Mouse (Mus musculus) thymus, adult 18-20 months (tissue): ENCODE measurements around the gene Kat7.
A peak's percentile ranks its signal among the peaks of the same experiment; 100 is the strongest.

ENCODE experiments used
- DNase-seq, 2 experiments: peaks; one replicate each; pipeline ENCODE4 v3.0.0; 2022; ENCODE audit warnings: mixed read lengths in 2 of 2

The Kat7 gene

DNA sequence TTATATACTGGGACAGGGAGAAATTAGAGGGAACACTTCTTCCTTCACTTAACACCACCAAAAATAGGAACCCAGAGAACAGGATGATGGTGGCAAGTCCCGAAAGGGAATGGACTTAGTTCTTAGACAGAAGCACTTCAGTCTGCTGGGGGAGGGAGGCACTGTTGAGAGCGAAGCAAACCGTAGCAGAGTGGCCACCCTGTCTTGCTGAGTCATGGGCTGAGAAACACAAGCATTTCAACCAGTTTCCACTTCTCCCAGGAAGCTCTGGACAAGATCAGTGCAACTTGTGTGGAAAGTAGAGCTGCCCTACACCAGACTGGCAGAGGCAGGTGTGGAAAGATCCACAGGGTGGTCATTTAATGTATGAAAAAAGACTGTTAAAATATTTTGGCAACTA lies 35.4 kb downstream of the Kat7 start:
- DNase-seq = no peak

DNA sequence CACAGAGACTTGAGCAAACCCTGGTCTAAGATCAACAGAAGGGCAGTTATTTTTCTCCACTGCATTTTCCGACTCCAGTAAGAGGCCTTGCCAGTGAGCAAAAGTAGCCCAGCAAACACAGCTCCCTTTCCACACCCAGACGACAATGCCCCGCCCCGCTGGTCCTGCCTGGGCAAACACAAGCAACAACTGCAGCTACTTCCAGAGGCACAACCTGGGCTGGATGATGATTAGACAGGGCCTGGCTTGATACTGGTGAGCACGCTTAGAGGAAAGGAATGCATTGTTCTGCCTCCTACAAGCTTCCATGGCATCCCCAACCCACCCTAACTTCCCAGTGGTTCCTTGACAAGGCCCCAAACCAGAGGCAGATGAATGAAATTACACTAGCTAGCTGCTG lies 36.4 kb downstream of the Kat7 start:
- DNase-seq = no peak

DNA sequence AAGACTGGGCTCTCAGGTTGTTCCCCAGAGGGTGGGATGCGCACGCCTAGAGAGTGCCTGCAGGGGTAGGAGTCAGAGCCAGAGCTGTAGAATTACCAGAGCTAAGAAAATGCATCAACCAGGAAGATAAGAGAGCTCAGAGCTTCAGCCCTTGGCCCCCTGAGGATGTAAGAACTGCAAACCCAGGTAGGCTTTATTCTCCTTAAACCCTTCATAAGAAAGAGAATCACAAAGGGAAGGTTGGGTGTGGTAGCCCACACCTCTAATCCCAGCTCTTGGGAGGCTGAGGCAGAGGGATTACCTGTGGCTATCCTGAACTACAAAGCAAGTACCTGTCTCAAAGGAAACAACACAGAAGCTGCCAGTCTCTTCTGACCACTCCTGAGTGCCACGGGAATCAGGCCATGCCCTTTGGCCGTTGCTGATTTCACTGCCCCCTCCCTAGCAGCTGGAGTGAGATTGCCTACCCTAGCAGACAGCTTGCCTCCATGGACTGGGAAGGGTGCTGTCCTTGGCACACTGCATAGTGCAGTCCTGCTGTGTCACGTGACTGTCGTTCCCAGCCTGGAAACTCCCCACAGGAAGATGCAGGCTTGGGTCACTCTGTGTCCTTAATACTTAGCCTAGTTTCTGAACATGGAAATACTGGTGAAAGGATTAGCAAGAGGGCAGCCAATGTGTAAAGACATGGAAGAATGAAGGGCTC lies 43.4 kb downstream of the Kat7 start:
- DNase-seq = no peak

DNA sequence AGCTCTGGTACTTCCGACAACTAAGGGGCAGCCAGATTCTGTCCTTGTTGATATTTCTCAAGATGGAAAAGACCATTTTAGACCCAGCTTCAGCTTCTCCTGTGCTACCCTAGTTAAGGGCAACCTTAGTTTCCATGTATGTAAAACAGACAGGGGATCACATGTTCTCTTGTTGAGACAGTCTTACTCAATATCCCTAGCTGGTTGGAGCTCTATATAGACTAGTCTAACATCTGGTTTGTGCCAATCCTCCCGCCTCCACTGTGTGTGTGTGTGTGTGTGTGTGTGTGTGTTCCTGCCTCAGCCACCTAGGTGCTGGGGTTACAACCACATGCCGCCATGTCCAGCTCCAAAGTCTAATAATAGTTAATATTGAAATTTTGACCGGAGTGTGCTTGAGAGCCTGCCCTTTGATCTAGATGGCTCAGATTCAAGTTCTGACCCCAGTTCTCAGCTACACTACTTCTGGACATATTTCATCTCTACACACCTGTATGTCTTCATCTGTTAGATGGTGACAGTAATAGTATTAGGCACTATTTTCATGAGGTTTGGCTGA lies 45.5 kb downstream of the Kat7 start:
- no peak for DNase-seq

DNA sequence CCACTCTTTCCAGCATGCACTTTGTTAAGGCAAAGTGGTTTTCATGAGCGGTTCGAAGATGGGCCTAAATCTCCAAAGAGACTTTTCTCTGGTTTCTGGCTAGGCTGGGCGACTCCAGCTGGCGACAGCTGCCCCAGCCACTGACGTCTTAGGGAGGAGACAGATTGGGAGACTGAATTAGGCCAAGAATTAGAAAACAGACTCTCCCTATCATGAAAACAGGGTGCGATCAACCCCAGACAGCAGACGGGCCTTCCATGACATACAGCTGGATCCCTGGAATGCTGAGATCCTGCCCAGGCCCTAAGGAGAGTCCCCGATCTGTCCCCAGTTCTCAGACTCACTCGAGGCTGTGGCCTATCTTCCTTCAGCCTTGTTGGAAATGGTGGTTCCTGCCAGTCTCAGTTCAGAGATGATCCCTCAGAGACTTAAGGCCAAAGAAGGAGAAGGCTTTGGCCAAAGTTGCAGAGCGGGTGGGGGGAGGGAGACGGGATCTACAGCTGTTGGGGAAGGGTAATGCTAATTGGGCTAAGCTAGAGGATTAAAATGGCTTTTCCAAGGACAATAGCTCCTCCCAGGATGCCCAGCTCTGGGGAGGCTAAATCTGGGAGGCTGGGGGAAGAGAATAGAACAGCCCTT lies 46.1 kb downstream of the Kat7 start:
- no peak for DNase-seq

DNA sequence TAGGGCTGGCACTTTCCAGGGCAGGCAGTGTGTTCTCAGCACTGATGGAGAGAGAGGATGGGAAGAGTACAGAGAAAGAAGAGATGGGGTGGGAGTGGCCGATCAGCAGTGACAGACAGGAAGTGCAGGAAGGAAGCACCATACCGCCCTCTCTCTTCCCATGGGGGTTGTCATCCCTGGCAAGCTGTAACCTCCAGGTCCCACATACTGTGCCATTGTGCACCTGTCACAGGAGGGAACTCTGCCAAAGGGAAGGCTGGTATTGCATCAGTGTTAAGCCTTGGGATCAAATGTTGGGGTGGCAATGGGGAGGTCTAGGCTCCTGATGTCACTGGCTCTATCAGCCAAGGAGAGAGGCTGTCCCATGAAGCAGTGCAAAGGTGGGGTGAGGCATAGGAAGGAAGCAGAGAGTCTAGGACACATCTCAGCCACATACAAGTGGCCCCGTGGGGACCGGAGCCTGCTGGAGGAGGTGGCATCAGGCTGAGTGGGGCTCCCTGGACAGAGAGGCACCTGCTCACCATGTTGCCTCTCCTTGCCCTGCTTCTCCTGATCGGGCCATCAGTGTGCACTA lies 48.8 kb downstream of the Kat7 start, which contains the start of gene Tac4:
TSS of gene Tac4 (plus strand) at position 352 of the 574 bp plus-strand sequence.
- peak in 1 of 2 experiments; percentile 22 for DNase-seq

DNA sequence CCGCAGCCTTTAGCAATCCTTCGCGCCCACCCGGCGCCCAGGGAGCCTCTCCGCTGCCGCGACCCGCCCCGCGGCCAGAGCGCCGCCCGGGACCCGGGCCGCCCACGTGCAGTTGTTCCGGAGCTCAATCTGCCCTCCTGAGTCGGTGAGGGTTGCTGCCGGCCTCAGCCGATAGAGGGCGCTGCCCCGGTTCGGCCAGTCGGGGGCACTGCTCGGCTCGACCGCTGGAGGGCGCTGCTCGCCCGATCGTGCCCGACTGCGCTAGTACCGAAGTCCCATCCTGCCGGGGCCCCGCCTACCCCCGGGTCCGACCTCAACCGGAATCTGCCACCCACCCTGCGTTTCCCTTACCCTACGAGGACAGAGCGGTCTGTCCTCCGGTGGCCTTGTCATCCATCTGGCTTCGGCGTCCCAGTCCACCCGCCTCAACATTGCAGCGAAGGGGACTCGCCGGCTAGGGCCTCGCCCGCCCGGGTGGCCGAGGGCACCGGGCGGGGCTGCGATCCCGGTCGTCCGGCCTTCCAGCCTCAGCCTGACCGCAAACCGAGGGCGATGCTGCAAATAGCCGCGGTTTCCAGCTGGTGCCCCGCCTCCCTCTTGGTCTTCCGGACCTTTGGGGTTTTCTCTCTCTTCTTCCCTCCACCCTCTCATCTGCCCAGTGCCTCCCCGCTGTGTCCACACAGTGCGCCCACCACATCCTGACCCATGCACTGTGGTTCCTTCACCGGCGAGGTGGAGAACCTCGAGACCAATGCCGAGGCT lies 50.8 kb downstream of the Kat7 start:
- DNase-seq = peak; percentile 78 to 84

DNA sequence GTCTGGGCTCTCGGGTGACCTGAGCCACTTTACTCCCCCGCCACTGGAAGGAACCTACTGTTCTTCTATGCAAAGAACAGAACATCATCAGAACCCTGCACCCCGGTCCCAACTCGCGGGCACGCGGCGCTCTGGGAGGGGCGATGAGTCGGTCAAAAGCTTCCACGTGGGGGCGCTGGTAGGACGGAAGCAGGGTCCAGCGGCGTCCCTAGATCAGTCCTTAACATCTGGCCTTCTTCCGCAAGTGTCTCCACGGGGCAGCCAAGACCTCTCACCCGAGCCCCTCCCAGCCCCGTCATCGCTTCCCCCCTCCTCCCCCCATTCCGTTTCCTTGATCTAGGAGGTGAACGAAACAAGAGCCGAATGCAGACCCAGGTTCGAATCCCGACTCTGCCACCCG lies 51.6 kb downstream of the Kat7 start:
- peak; percentile 62 to 70 for DNase-seq

DNA sequence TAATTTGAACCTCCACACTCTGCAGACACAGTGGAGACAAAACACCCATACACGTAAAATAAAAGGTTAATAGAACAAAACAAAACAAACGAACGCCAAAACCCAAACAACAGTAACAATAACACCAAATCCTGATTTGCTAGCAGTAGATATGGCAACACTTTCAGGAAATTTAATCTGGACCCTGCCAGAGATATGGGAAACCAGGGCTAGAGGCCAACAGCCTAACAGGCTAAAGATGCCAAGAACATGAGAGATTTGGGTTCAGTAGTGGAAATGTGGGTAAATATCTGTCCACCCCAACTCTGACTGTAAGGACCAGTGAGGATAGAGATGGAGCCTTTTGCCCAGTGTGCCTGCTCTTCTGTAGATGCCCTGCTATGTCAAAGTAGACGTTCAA lies 52.1 kb downstream of the Kat7 start:
- no peak for DNase-seq

DNA sequence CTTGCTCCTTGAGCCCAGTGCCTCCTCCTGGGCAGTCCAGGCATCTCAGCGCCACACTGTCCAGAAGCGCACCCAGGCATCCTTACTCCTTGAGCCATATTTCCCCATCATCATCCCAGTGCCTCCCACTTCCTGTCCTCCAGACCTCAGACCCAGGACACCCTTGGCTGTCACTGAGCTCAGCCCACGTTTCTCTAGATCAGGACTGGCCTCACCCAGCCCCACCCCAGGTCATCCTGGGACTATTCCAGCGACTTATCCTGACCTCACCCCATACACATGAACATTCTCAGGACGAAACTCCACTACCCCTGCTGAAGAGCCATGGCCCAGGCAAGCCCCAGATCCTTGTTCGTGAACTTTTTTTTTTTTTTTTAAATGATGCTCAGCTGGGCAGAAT lies 54.3 kb downstream of the Kat7 start:
- no peak for DNase-seq

DNA sequence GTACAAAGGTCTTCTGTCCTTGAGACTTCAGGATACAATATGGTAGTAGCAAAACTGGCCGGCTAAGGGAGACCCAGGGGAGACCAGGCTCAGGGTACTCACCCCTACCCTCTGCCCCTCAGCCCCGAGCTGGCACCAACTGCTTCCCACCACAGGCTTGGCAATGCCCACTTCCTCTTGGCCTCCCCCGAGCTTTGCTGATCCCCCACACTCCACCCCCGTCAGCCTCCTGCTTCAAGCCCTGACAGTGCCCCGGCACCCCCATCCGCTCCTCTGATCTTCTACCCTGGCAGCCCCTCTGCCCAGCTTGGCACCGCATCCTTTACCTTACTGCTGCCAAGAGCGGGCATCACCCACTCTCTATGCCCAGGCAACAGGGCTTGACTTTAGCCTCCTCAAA lies 55.9 kb downstream of the Kat7 start:
- no peak for DNase-seq

DNA sequence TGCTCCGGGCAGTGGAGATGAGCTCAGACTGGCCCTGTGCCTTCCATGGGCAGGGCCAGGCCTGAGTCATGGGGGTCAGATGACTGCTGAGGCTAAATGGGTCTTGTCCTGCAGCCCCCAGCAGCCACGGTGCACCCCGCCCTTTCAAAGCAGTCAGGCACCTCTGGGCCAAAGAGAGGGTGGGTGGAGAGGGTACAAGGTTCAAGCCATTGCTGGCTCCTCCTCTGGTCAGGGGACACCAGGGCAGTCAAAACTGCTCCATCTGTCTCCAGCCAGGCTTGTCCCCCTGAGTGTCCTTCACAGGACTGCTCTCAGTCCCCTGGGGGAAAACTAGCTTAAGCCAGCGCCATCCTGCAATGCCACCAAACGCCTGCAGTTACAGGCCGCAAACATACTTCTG lies 57.9 kb downstream of the Kat7 start:
- DNase-seq = no peak

DNA sequence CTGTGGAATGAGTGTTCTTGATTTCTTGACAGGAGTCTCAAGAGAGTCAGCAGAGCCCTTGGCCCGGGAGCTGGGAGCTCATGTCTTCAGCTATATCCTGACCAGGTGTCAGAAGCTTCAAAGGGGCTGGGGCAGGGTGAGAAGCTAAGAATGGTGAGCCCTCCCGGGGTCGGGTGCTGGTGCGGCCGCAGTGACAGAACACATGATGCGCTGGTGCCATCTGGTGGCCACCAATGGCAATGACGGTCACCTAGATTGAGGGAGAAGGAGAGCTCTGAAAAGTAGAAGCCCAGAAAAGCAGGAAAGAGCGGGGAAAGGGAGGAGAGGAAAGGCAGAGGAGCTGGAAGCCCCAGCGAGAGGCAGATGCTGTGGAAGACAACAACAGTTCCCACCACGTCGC lies 58.8 kb downstream of the Kat7 start:
- peak; percentile 32 to 42 for DNase-seq

DNA sequence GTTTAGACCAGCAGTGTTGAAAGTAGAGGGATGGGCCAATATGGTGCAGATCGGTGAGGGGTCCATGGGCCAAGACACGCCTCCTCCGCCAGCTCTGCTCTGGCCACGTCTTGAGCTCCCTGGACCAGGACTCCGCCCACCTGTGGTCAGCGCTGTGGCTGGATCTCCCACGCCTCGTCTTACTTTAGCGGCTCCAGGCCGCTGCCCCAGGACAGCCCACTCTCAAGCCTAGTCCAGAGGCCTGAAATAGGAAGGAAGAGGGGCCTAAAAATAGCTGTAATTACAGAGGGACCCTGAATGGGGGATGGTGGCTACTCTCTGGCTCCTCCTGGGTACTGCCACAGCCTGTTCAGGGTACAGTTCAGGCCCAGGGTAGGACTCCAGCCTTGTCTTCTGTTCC lies 59.9 kb downstream of the Kat7 start:
- no peak for DNase-seq

DNA sequence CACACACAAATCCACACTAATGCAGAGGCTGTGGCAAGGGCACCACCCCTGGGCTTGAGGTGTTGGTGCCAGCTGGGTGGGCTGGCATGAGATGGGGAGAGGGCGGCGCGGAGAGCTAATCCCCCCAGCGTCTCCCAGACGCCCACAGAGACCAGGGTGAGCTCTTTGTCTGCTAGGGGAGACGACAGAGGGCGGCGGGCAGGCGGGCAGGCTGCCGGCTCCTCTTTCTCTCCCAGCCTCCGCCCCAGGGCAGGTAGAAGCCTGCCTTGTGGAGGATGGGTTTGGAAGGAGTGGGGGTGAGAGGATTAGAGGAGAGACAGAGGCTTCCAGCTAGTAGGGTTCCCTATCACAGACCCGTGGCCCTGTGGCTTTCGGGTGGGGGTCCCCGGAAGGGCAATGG lies 63.0 kb downstream of the Kat7 start:
- DNase-seq = no peak

DNA sequence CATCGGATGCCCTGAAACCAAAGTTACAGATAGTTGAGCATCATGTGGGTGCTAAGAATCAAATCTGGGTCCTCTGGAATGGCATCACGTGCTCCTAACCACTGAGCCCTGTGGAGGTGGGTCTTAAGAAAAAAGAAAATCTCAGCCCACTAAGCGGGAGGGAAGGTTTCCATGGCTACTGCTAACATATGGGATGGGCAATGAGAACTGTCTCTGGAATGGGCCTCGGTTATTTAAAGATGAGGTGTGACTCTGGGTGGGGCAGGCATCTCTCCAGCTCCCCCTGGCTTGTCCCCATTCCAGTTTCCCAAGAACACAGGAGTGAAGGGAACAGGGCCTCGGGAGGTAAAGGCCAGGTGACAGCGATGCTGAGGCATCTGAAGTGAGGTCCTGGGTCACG lies 64.6 kb downstream of the Kat7 start:
- no peak for DNase-seq

DNA sequence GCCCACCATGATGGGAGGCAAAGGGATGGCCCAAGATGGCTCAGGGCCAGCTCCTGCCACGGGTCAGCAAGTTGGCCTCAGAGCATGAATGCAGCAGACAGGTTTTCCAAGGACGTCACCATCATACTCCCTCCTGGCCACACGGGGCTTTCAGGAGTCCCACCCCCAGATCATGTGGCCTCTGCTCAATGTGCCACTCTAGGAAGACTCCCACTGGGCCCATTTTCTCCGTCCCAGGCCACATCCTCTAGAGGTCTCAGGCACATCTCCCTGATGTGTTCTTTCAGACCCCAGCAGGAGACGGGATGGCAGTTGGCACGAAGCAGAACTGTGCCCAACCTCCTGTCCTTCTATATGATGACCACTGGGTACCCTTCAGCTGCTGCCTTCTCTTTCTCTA lies 67.4 kb downstream of the Kat7 start:
- no peak for DNase-seq

DNA sequence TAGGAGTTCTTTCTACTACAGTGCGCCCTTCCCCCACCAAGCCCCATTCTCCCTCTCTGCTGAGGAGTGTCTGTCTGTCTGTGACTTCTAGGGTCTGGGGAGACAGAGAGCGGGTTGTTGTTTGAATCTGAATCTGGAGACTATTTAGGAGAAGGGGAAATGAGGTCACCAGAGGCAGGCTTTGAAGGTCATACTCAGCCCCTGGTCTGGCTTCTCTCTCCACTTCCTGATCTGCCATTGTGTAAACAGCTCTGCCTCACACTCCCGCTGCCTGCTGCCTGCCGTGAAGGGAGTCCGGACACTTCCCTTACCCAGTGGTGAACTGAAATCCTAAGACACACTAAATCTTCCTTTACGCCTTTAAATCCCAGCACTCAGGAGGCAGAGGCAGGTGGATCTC lies 71.6 kb downstream of the Kat7 start:
- no peak for DNase-seq

DNA sequence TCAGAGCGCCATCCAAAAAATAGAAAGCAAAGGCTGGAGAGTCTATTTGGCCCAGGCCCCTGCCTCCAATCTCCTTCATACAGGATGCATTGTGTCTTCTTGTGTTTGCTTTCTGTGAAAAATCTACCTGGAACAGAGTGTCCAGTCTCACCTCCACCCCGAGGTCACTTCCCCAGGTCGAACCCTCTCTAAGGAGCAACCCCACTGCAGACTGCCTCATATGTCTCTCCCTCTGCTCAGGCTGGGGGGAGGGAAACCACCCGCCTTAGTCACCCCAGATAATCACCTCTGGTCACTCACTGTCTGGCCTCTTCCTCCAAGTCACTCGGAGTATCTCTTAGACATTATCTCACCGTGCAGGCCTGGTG lies 77.7 kb downstream of the Kat7 start:
- DNase-seq = no peak

DNA sequence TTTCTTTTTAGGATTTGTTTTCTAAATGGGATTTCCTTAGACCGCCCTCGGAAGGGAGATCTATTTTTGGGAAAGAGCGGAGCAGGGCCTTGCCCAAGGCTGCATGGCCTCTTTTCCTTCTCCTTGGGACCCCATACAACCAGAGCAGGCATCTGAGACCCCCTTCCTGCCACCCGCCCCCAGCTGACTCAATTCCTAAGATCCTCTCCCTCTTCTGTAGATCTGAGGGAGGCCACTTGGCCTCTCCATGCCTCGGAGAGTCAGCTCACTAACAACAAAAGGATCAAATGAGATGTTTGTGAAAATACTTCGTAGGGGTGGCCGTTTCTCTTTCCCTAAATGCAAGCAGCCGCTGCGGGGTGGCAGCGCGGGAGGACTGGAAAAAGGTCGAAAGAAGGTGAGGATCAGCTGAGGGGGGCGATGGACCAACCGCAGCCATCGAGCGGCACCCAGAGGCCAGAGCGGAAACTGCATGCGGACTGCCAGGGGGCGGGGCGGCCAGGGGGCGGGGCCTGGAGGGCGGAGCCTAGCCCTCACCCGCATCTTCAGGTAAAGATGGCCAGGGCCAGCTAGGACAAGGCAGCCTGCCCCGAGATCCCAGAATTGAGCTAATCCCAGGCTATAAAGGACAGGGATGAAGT lies 78.2 kb downstream of the Kat7 start:
- peak; percentile 15 to 30 for DNase-seq

DNA sequence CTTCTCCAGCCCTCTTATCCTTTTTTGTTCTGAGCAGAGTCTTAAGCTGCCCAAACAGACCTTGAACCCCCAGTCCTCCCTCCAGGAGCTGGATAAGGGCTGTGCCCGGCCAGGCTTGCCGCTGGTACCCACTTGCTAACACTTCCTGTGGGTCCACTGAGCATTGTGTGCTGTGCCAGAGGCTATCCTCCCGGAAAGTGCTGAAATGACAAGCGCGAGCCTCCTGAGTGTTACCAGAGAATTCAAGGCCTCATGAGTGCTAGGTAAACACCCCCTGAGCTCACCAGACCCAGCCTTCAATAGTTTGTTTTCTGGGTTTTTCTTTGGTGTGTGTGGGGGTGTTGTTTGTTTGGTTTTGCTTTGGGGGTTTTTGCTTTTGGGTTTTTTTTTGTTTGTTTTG lies 82.6 kb downstream of the Kat7 start:
- no peak for DNase-seq

DNA sequence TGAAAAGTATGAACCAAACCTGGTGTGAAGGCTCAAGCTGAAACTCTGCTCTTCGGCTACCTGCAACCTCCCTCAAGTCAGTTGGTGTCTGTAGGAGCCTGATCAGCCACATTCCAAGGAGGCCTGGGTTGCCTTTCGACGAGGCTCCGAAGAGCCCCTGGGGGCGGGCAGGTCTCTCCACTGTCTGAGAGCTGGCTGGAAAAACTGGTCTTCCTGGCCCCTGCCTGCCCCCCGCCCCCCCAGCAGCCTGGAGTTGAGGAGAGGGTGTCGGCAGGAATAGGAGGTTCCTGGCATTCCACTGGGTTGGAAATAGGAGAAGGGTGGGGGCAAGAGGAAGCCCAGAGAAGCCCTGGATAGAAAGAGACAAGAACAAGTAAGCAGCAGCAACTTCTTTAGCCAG lies 84.6 kb downstream of the Kat7 start:
- DNase-seq = no peak
